Mouse (Mus musculus): ENCODE data around the gene Uqcr10.

The Uqcr10 gene

GRCm38 (mm10) chr11:4704072-4704964 lies at the start of gene Uqcr10, which contains the start of gene Zmat5:
Gene Uqcr10 (minus strand): TSS chr11:4704342.
Gene Zmat5 (plus strand): TSS chr11:4704678.
- peak; percentile 92 for DNase-seq (ENCODE audit: low spot score)

- DNase-seq (ENCODE audit: low spot score) = no peak
These were observed 48.7 kb upstream of the Uqcr10 start for GRCm38 (mm10) chr11:4752836-4753235.

GRCm38 (mm10) chr11:4750263-4750662 lies 46.1 kb upstream of the Uqcr10 start:
- DNase-seq (ENCODE audit: low spot score) = no peak

- DNase-seq (ENCODE audit: low spot score) = no peak
These were observed 43.1 kb upstream of the Uqcr10 start for GRCm38 (mm10) chr11:4747285-4747684.

- DNase-seq (ENCODE audit: low spot score) = no peak
These were observed 42.6 kb upstream of the Uqcr10 start, which contains the start of gene Cabp7 for GRCm38 (mm10) chr11:4746733-4747132. Gene Cabp7 (minus strand): TSS chr11:4746778.

- DNase-seq (ENCODE audit: low spot score) = no peak
These were observed 41.8 kb upstream of the Uqcr10 start for GRCm38 (mm10) chr11:4745969-4746368.

- no peak for DNase-seq (ENCODE audit: low spot score)
These were observed 40.5 kb upstream of the Uqcr10 start for GRCm38 (mm10) chr11:4744691-4745090.

DNA sequence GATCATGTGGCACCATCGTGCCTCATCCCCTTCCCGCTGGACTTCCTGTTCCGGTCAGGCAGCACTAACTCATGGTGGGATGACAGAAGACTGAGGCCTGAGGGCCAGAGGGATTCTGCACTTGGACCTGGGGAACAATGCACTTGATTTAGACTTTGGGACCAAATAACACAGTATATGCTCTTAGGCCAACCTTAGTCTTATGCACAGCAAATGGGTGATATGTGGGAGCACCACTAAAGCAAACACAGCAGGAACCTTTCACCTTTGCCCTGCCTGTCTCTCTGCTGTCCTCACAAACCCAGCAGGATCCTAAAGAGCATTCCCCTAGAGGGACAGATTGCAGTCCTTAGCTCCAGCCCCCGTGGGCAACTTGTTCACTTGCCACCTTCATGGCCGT lies 36.6 kb upstream of the Uqcr10 start:
- no peak for DNase-seq (ENCODE audit: low spot score)

DNA sequence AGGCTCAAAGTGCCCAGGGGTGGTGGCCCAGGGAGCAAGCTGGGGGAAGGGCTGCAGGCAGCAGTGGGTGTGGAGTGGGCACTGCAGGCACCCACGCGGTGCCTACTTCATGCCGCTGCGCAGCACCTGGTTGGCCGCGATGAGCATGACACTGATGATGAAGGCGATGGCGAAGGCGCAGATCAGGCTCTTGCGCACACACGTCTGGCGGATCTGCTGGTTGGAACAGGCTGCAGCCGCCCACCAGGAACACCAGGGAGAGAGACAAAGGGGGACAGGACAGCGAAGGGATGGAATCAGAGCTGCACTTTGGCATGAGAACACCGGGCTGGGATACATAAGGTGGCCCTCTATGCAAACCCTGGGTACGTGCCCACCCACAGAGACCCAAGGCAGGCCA lies 34.6 kb upstream of the Uqcr10 start:
- no peak for DNase-seq (ENCODE audit: low spot score)

- DNase-seq (ENCODE audit: low spot score) = no peak
These were observed 33.5 kb upstream of the Uqcr10 start for GRCm38 (mm10) chr11:4737682-4738081.

- DNase-seq (ENCODE audit: low spot score) = no peak
These were observed 32.2 kb upstream of the Uqcr10 start for GRCm38 (mm10) chr11:4736355-4736754.

DNA sequence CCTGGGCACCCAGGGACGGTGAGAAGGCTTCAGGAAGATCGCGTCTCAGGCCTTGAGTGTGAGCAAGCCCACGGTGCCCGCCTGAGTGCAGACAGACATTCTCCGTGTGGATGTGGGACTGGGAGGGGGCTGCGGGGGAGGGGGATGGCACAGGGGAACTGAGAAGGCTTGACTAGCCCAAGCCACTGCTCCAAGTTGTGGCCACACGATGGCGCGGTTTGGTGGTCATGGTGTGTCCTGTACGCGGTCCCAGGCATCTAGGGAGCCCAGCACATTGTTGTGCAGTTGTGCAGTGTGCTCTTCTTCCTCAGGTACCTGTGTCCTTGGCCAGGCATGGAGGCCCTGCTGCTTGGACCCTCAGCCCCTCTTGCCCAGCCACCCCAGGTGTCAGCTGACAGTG lies 30.0 kb upstream of the Uqcr10 start:
- DNase-seq (ENCODE audit: low spot score) = no peak

GRCm38 (mm10) chr11:4731781-4732180 lies 27.6 kb upstream of the Uqcr10 start:
- DNase-seq (ENCODE audit: low spot score) = no peak

DNA sequence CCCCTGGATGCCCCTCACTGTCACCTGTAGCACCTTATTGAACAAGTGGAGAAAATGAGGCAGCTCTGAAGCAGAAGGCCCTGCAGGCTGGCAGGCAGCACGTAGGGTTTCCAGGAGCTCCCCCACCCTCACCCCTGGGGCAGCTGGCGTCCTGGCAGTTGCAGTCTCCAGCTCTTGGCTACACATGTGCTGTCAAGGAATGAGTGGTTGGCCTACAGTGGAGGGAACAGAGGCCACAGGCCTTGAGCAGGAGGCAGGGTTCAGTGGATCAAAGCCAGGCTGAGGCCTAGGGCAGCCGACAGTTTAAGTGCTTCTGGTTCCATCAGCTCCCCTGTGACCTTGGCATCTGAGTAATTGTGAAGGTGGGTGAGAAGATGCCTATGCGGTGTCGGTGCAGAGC lies 26.8 kb upstream of the Uqcr10 start:
- DNase-seq (ENCODE audit: low spot score) = no peak

DNA sequence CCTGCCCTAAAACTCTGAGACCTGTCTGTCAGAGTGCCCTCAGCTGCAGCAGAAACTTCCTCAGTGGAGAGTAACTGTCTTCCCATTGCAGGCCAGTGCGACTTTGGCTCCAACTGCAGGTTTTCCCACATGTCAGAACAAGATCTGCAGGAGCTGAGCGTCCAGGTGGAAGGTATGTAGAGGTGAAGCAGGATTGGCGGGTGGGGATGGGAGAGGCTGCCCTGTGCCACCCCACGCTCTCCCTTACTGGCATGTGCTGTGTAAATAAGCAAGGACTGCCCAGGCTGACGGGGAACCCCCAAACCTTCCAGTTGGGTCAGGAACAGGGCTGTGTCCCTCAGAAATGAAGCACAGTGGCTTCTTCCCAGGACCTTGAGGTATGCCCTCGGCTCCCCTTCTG lies 26.0 kb upstream of the Uqcr10 start:
- DNase-seq (ENCODE audit: low spot score) = no peak

DNA sequence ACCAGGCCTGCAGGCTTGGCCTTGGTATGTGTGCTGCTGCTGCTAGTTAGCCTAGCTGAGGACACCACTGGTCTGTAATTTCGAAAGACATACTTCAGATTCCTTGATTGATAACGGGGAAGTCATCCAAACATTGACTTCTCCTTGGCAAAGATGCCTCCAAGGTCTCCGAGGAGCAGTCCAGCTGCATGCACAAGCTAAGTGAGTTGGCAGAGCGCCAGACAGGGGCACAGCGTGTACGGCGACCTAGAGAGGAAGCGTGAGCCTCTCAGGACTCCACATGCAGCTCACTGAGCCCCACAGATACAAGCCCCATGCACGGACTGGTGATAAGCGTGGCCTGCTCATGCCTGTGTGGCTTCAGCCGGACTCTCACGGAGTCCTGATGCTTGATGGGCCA lies 25.5 kb upstream of the Uqcr10 start:
- no peak for DNase-seq (ENCODE audit: low spot score)

- DNase-seq (ENCODE audit: low spot score) = no peak
These were observed 17.6 kb upstream of the Uqcr10 start for GRCm38 (mm10) chr11:4721728-4722127.

GRCm38 (mm10) chr11:4720900-4721580 lies 16.9 kb upstream of the Uqcr10 start:
- no peak for DNase-seq (ENCODE audit: low spot score)

GRCm38 (mm10) chr11:4720393-4720792 lies 16.3 kb upstream of the Uqcr10 start:
- DNase-seq (ENCODE audit: low spot score) = no peak

GRCm38 (mm10) chr11:4719961-4720360 lies 15.8 kb upstream of the Uqcr10 start:
- DNase-seq (ENCODE audit: low spot score) = no peak

DNA sequence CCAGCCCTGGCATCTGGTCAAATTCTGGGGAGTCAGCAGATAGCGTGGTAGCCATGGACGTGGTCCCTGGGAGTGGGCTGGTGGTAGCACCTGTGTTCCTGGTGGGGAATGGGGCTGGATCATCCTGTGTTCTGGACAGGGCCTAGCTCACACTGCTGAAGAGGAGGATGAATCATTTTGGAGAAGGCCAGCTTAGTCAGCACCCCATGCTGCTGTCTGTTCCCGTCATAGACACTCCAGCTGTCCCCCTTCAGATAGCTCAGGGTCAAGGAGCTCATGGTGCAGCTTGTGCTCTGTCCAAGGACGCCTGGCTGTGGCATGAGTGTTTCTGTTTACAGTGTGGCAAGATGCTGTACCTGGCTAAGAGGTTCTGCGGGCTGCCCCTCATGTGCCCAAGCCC lies 14.4 kb upstream of the Uqcr10 start:
- DNase-seq (ENCODE audit: low spot score) = no peak

GRCm38 (mm10) chr11:4716530-4717236 lies 12.5 kb upstream of the Uqcr10 start:
- DNase-seq (ENCODE audit: low spot score) = no peak

- no peak for DNase-seq (ENCODE audit: low spot score)
These were observed 11.5 kb upstream of the Uqcr10 start for GRCm38 (mm10) chr11:4715596-4715995.

Measured in layer of hippocampus, adult 11-12 months (tissue).